Mouse (Mus musculus): ENCODE data around the gene Naa35.
A peak's percentile ranks its signal among the peaks of the same experiment; 100 is the strongest.
"Not testable (repeated sequence)": the region's sequence is repeated elsewhere in the genome, so short reads cannot be mapped to it uniquely, and the experiment has no call there.

Gene Naa35

GRCm38 (mm10) chr13:59580954-59581353 is 4.1 kb upstream of the Naa35 start:
- no peak for DNase-seq (ENCODE audit: low read depth, low spot score)

- DNase-seq (ENCODE audit: low read depth, low spot score), result peak; percentile 37
Measured at GRCm38 (mm10) chr13:59584481-59584880, 578 bp upstream of the Naa35 start.

GRCm38 (mm10) chr13:59585648-59586005 is 568 bp downstream of the Naa35 start:
- peak; percentile 41 for DNase-seq (ENCODE audit: low read depth, low spot score)

GRCm38 (mm10) chr13:59587201-59587600 is 2.1 kb downstream of the Naa35 start:
- no peak for DNase-seq (ENCODE audit: low read depth, low spot score)

GRCm38 (mm10) chr13:59589672-59590071 is 4.6 kb downstream of the Naa35 start:
- DNase-seq (ENCODE audit: low read depth, low spot score), result no peak

GRCm38 (mm10) chr13:59590691-59591090 is 5.6 kb downstream of the Naa35 start:
- no peak for DNase-seq (ENCODE audit: low read depth, low spot score)

GRCm38 (mm10) chr13:59592058-59592457 is 7.0 kb downstream of the Naa35 start:
- DNase-seq (ENCODE audit: low read depth, low spot score), result not testable (repeated sequence)

GRCm38 (mm10) chr13:59592630-59593029 is 7.6 kb downstream of the Naa35 start:
- DNase-seq (ENCODE audit: low read depth, low spot score), result no peak

GRCm38 (mm10) chr13:59603096-59603495 is 18.0 kb downstream of the Naa35 start:
- DNase-seq (ENCODE audit: low read depth, low spot score), result no peak

- peak; percentile 41 for DNase-seq (ENCODE audit: low read depth, low spot score)
Measured at GRCm38 (mm10) chr13:59604511-59604910, 19.5 kb downstream of the Naa35 start.

- no peak for DNase-seq (ENCODE audit: low read depth, low spot score)
Measured at GRCm38 (mm10) chr13:59605221-59605922, 20.3 kb downstream of the Naa35 start.

- DNase-seq (ENCODE audit: low read depth, low spot score), result no peak
Measured at GRCm38 (mm10) chr13:59609885-59610284, 24.8 kb downstream of the Naa35 start.

GRCm38 (mm10) chr13:59610437-59610836 is 25.4 kb downstream of the Naa35 start:
- DNase-seq (ENCODE audit: low read depth, low spot score), result no peak

GRCm38 (mm10) chr13:59613868-59614267 is 28.8 kb downstream of the Naa35 start:
- no peak for DNase-seq (ENCODE audit: low read depth, low spot score)

- no peak for DNase-seq (ENCODE audit: low read depth, low spot score)
Measured at GRCm38 (mm10) chr13:59615152-59615551, 30.1 kb downstream of the Naa35 start.

- no peak for DNase-seq (ENCODE audit: low read depth, low spot score)
Measured at GRCm38 (mm10) chr13:59615554-59615953, 30.5 kb downstream of the Naa35 start.

GRCm38 (mm10) chr13:59618463-59618862 is 33.4 kb downstream of the Naa35 start:
- no peak for DNase-seq (ENCODE audit: low read depth, low spot score)

GRCm38 (mm10) chr13:59621643-59622489 is 36.8 kb downstream of the Naa35 start:
- DNase-seq (ENCODE audit: low read depth, low spot score), result no peak

GRCm38 (mm10) chr13:59624389-59624788 is 39.3 kb downstream of the Naa35 start:
- DNase-seq (ENCODE audit: low read depth, low spot score), result no peak

- no peak for DNase-seq (ENCODE audit: low read depth, low spot score)
Measured at GRCm38 (mm10) chr13:59624903-59625302, 39.8 kb downstream of the Naa35 start.

- no peak for DNase-seq (ENCODE audit: low read depth, low spot score)
Measured at GRCm38 (mm10) chr13:59626739-59627138, 41.7 kb downstream of the Naa35 start.

GRCm38 (mm10) chr13:59634637-59635036 is 49.6 kb downstream of the Naa35 start:
- no peak for DNase-seq (ENCODE audit: low read depth, low spot score)

GRCm38 (mm10) chr13:59637800-59638199 is 52.7 kb downstream of the Naa35 start:
- no peak for DNase-seq (ENCODE audit: low read depth, low spot score)

Measured in mesoderm, embryonic 11.5 days (tissue).